Mouse (Mus musculus) CH12.LX (cell line): ENCODE measurements around the gene Dcaf8.

Source experiments
- BHLHE40 ChIP-seq: IDR thresholded peaks from 2 replicates; pipeline ENCODE4 v1.6.1; 2011; ENCODE audit warnings: mild to moderate bottlenecking, low read depth, low read length, improper control_type of control experiment
- CHD1 ChIP-seq: IDR thresholded peaks from 2 replicates; pipeline ENCODE4 v1.6.1; 2012; ENCODE audit warnings: low read depth, low read length, improper control_type of control experiment, inconsistent platforms
- CTCF ChIP-seq, 2 experiments: IDR thresholded peaks in 1 of 2; conservative IDR thresholded peaks in 1 of 2; 2 replicates each; pipeline ENCODE4 v1.5.1; 2011 to 2012; ENCODE audit warnings: low read depth in 2 of 2, low read length in 2 of 2, improper control_type of control experiment in 1 of 2, inconsistent platforms in 1 of 2, mild to moderate bottlenecking in 1 of 2, moderate library complexity in 1 of 2
- EP300 ChIP-seq: IDR thresholded peaks from 2 replicates; pipeline ENCODE4 v1.6.1; 2011; ENCODE audit warnings: low read length, improper control_type of control experiment
- MAFK ChIP-seq: IDR thresholded peaks from 2 replicates; pipeline ENCODE4 v1.6.1; 2011; ENCODE audit warnings: low read length, improper control_type of control experiment; ENCODE audit not compliant: insufficient replicate concordance
- NELFE ChIP-seq: IDR thresholded peaks from 2 replicates; pipeline ENCODE4 v1.6.1; 2011; ENCODE audit warnings: low read depth, low read length, improper control_type of control experiment
- POLR2A ChIP-seq: IDR thresholded peaks from 2 replicates; pipeline ENCODE4 v1.6.1; 2011; ENCODE audit warnings: low read depth, mild to moderate bottlenecking, improper control_type of control experiment, low read length
- USF2 ChIP-seq: conservative IDR thresholded peaks from 2 replicates; pipeline ENCODE4 v1.6.1; 2011; ENCODE audit warnings: low read depth, low read length, improper control_type of control experiment
- ZC3H11A ChIP-seq: IDR thresholded peaks from 2 replicates; pipeline ENCODE4 v1.6.1; 2012; ENCODE audit warnings: low read depth, mild to moderate bottlenecking, inconsistent platforms, low read length, improper control_type of control experiment
- ZKSCAN1 ChIP-seq: IDR thresholded peaks from 2 replicates; pipeline ENCODE4 v1.6.1; 2012; ENCODE audit warnings: low read depth, inconsistent platforms, low read length, improper control_type of control experiment, borderline replicate concordance

- TF ChIP-seq CTCF (conservative IDR thresholded peaks at IDR 0.05 in 1 of 2, IDR thresholded peaks at IDR 0.05 in 1 of 2; ENCODE audit: low read depth in 2 of 2, low read length in 2 of 2) (peak in 1 of 2 experiments; percentile 58; a peak in 2 of 4 replicates), MAFK (no peak), CHD1 (no peak), USF2 (no peak), NELFE (no peak), ZKSCAN1 (no peak), ZC3H11A (no peak), BHLHE40 (no peak), EP300 (no peak), POLR2A (no peak)
Measured at GRCm38 (mm10) chr1:172186401-172187289, 38.8 kb downstream of the Dcaf8 start.
